Mouse (Mus musculus) lung, adult 2 months (tissue): ENCODE data around the gene Mllt3. TPM values are rescaled to one million over a fixed set of nuclear protein-coding genes. Genes with fewer than 3 reads are reported as not detected.
"Not testable (repeated sequence)": the region's sequence is repeated elsewhere in the genome, so short reads cannot be mapped to it uniquely, and the experiment has no call there.

ENCODE experiments used
- DNase-seq: peaks from one replicate; pipeline ENCODE4 v3.0.0; 2022
- H3K4me1 ChIP-seq: fragments of 200-500 bp; 2 replicates; pipeline ENCODE4 v1.6.1; 2011; ENCODE audit warnings: low read length; ENCODE audit not compliant: control insufficient read depth, insufficient read depth
- H3K4me3 ChIP-seq: fragments of 200-500 bp; replicated peaks from 2 replicates; pipeline ENCODE3; 2011; ENCODE audit warnings: low read depth, mild to moderate bottlenecking, control low read depth, low read length; ENCODE audit errors: extremely low read depth
- CTCF ChIP-seq: fragments of 200-500 bp; IDR thresholded peaks from 2 replicates; pipeline ENCODE4 v1.5.1; 2011; ENCODE audit warnings: mild to moderate bottlenecking, low read length, control low read depth; ENCODE audit not compliant: insufficient read depth
- POLR2A ChIP-seq: fragments of 200-500 bp; IDR thresholded peaks from 2 replicates; pipeline ENCODE4 v1.6.1; 2011; ENCODE audit warnings: low read depth, mild to moderate bottlenecking, control low read depth, low read length, borderline replicate concordance; ENCODE audit errors: extremely low read depth
- WGBS: fragments of 180-500 bp; shearing (Covaris S2); methylation state at CpG from one replicate; pipeline ENCODE4 v1.1.7; 2018; 5-methylcytosine and 5-hydroxymethylcytosine counted together
- polyA plus RNA-seq: library from polyadenylated mRNA; depleted of rRNA; stranded (reverse); fragments of >200 nt; gene quantifications from 2 replicates; pipeline ENCODE4 v1.2.3, GENCODE M21; 2012

The Mllt3 gene
- polyA plus RNA-seq, 1 experiment, result 8.5 TPM

- TF ChIP-seq CTCF (no peak), POLR2A (no peak)
- no peak for DNase-seq
- Histone ChIP-seq H3K4me1 (peaks cover 8% of the 10 kb centered on the region), H3K4me3 (no peak overlapping the region)
- WGBS, result 50% methylated on average over 4 of the region's 4 CpGs
These were observed 47.9 kb downstream of the Mllt3 start for GRCm38 (mm10) chr4:87985281-87985680.

DNA sequence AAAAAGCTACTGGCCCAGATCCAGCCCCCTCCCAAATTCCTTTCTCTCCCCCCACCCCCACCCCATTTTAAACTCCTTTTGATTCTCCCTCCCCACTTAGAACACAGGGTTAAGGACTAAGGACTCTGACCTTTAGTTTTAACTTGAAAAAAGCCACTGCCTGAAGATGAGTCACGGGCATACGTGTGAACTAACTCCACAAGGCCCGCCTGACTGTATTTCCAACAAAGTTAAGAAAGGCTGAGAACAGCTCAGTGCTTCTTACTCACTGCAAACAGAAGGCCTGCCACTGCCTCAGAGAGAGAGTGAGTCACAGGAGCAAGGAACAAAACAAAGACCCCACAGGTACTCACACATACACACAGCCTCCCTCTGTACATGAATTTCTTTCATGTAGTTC lies 48.6 kb downstream of the Mllt3 start:
- no peak overlapping the region for H3K4me3 ChIP-seq
- peaks cover 8% of the 10 kb centered on the region for H3K4me1 ChIP-seq
- no peak for TF ChIP-seq POLR2A
- no peak for TF ChIP-seq CTCF
- 40% methylated on average over 3 of the region's 3 CpGs for WGBS
- peak; percentile 20 for DNase-seq

- peaks cover 8% of the 10 kb centered on the region for H3K4me1 ChIP-seq
- no peak for DNase-seq
- TF ChIP-seq CTCF (no peak), POLR2A (no peak)
- WGBS, result 45% methylated on average over 5 of the region's 5 CpGs
- no peak overlapping the region for H3K4me3 ChIP-seq
These were observed 49.1 kb downstream of the Mllt3 start for GRCm38 (mm10) chr4:87984091-87984490.

- H3K4me3 ChIP-seq, result no peak overlapping the region
- 61% methylated on average over 5 of the region's 5 CpGs for WGBS
- no peak for DNase-seq
- TF ChIP-seq CTCF (no peak), POLR2A (no peak)
- peaks cover 10% of the 10 kb centered on the region for H3K4me1 ChIP-seq
These were observed 50.6 kb downstream of the Mllt3 start for GRCm38 (mm10) chr4:87982578-87982977.

DNA sequence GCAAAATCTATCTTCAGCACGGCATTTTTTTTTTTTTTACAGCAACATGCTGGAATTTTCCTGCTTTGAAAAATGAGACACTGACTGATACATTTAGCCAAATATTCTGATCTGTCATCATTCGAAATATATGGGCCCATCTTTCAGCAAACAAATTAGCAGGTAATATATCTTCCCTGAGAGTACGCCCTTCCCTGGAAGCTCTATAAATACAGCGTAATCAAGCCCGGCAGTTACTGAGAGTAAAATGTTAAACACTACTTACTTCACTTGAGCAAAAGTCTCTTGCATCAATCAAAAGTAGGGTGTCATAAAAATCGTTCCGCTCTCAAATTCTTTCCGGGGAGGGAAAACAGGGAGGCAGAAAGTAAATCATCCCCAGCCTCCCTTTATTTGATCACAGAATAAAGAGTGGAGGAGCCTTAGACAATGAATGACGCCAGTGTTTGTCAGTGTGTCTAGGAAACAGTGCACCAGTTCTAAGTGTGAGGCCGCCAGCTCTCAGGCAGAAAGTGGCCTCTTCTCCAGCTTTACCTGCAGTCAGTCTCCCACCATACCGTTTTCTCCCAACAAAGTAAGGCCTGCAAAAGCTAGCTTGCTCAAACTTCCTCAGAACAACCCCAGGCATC lies 55.2 kb downstream of the Mllt3 start:
- no peak for TF ChIP-seq CTCF
- no peak for TF ChIP-seq POLR2A
- no peak overlapping the region for H3K4me3 ChIP-seq
- 46% methylated on average over 11 of the region's 11 CpGs for WGBS
- no peak for DNase-seq
- peaks cover 5% of the 10 kb centered on the region; the same call in 1 of the 2 replicates for H3K4me1 ChIP-seq

DNA sequence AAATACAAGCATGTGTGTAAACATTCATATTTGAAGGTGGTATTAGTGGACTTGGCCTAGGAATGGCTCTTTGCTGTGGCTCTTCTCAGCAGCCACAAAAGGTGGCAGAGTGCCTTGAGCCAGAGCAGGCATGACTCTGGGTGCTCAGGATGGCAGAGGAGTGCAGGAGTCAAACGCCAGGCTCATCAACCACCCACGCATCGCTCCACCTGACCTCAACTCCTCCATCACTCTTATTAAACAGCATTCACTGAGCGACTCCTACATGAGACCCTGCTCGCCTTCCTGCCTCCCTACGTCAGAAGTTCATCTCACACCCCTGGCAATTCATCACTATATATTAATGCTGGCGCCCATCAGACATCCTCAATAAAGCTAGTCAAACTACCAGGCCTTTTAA lies 67.3 kb downstream of the Mllt3 start:
- no peaks in the 10 kb centered on the region; the same call in 1 of the 2 replicates for H3K4me1 ChIP-seq
- no peak overlapping the region for H3K4me3 ChIP-seq
- no peak for DNase-seq
- no peak for TF ChIP-seq CTCF
- no peak for TF ChIP-seq POLR2A
- 87% methylated on average over 7 of the region's 7 CpGs for WGBS

DNA sequence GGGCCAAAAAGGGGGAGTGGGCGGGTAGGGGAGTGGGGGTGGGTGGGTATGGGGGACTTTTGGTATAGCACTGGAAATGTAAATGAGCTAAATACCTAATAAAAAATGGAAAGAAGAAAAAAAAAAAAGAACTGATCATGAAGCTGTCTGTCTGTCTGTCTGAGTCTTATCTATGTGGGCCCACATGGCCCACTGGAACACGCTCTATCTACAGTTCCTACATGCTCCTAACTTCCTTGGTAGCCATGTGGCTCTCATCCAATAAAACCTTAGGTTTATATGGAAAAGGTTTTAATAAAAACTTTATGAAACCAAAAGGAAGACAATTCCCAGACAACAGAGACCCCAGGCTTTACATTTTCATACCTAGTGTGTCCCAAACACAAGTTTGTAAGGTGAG lies 68.3 kb downstream of the Mllt3 start:
- DNase-seq, H3K4me1 ChIP-seq, H3K4me3 ChIP-seq: not testable (repeated sequence)
- WGBS, result 97% methylated on average over 1 of the region's 2 CpGs

GRCm38 (mm10) chr4:87963773-87964076 lies 69.4 kb downstream of the Mllt3 start:
- TF ChIP-seq CTCF (no peak), POLR2A (no peak)
- Histone ChIP-seq H3K4me1 (no peaks in the 10 kb centered on the region; the same call in 1 of the 2 replicates), H3K4me3 (no peak overlapping the region)
- DNase-seq, result no peak
- 82% methylated on average over 3 of the region's 3 CpGs for WGBS

DNA sequence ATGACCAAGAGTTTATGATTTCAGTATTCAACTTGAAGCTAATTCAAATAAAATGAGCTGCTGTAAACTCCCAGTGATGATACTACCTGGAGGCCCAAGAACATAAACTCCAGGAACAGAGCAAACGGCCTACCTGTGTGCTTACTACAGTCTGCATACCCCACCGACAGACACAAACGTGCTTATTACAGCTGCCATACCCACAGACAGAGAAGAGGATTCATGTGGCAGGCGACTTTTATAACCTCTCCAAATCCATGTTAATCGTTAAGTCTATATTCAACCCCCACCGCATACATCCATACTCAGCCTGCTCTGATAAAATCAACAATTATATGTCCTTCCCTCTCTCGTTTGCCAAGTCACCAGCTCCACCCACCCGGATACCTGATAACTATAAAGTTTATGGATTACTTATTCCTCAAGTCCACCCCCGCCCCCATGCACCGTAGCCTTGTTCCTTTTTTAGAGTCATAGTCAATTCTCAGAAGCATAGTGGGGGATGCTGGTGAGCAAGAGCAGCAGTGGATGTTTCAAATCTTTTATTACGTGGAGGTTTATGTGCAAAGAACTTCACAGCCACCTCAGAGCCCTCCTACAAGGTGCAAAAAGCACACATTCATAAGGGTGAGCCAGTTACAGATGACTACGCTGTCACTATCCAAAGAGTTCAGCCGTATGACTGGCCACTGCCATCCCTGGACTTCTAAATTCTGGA lies 70.0 kb downstream of the Mllt3 start:
- no peak for DNase-seq
- TF ChIP-seq POLR2A (no peak), CTCF (no peak)
- WGBS, result 77% methylated on average over 13 of the region's 13 CpGs
- Histone ChIP-seq H3K4me1 (no peaks in the 10 kb centered on the region; the same call in 1 of the 2 replicates), H3K4me3 (no peak overlapping the region)

DNA sequence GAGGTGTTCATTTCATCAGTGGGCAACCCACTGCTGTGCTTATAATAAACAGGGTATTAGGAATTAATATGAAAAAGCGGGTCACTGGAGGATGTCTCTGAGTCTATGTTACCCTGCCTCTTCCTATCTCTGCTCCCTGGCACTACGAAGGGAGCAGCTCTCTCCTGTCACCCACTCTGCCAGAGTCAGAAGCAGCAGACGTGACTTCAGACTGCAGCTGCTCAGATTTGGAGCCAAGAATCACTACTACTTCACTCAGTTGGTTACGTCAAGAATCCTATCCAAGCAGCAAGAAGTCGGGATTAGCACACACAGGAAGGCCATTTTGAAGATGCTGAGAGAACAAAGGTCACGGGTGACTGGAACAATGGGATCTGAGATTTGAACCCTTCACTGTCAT lies 71.3 kb downstream of the Mllt3 start:
- no peaks in the 10 kb centered on the region; the same call in 1 of the 2 replicates for H3K4me1 ChIP-seq
- no peak for TF ChIP-seq POLR2A
- no peak for TF ChIP-seq CTCF
- no peak overlapping the region for H3K4me3 ChIP-seq
- WGBS, result 72% methylated on average over 6 of the region's 6 CpGs
- DNase-seq, result no peak
